Mouse (Mus musculus) erythroblast, embryonic 14.5 days (primary cell): Measurements from ENCODE around the gene 1700029J07Rik. TPM values are rescaled to one million over a fixed set of nuclear protein-coding genes. Genes with fewer than 3 reads are reported as not detected.

Experiments
- H3K27me3 ChIP-seq: 2 replicates; pipeline ENCODE4 v1.6.1; 2012; ENCODE audit warnings: inconsistent platforms; ENCODE audit not compliant: control insufficient read depth
- H3K36me3 ChIP-seq: 2 replicates; pipeline ENCODE4 v1.6.1; 2012; ENCODE audit warnings: mild to moderate bottlenecking, inconsistent platforms; ENCODE audit not compliant: control insufficient read depth
- H3K4me1 ChIP-seq: 2 replicates; pipeline ENCODE4 v1.6.1; 2012; ENCODE audit warnings: inconsistent platforms; ENCODE audit not compliant: control insufficient read depth
- H3K4me3 ChIP-seq: replicated peaks from 2 replicates; pipeline ENCODE3; 2012; ENCODE audit warnings: moderate library complexity, mild to moderate bottlenecking, inconsistent platforms
- H3K9me3 ChIP-seq: 2 replicates; pipeline ENCODE4 v1.6.1; 2012; ENCODE audit warnings: low read length, inconsistent platforms, mixed read lengths; ENCODE audit not compliant: control insufficient read depth
- GATA1 ChIP-seq: IDR thresholded peaks from 2 replicates; pipeline ENCODE4 v1.6.1; 2012; ENCODE audit warnings: low read length, inconsistent platforms, mixed read lengths
- TAL1 ChIP-seq: IDR thresholded peaks from 3 replicates; pipeline ENCODE4 v1.6.1; 2012; ENCODE audit warnings: low read length, inconsistent platforms, mixed read lengths
- polyA plus RNA-seq: library from polyadenylated mRNA; stranded (reverse); fragments of >175 nt; gene quantifications from 2 replicates; pipeline ENCODE4 v1.2.3, GENCODE M21; 2012

Gene 1700029J07Rik
- polyA plus RNA-seq, 1 experiment = not detected

GRCm38 (mm10) chr8:45999784-46000705, 25.0 kb upstream of the 1700029J07Rik start:
- Histone ChIP-seq H3K9me3 (no peaks in the 10 kb centered on the region), H3K36me3 (peaks cover 32% of the 10 kb centered on the region), H3K4me3 (peak overlapping the region; percentile 71), H3K4me1 (peaks cover 23% of the 10 kb centered on the region), H3K27me3 (peaks cover 2% of the 10 kb centered on the region; the same call in 1 of the 2 replicates)
- TF ChIP-seq TAL1 (no peak), GATA1 (no peak)

GRCm38 (mm10) chr8:45999138-45999783, 24.2 kb upstream of the 1700029J07Rik start, which contains the start of gene Lrp2bp:
Lrp2bp (plus strand) TSS chr8:45999303.
- TF ChIP-seq TAL1 (no peak), GATA1 (no peak)
- Histone ChIP-seq H3K4me1 (peaks cover 23% of the 10 kb centered on the region), H3K27me3 (peaks cover 2% of the 10 kb centered on the region; the same call in 1 of the 2 replicates), H3K4me3 (peak within 1 kb of the TSS; percentile 71), H3K36me3 (peaks cover 35% of the 10 kb centered on the region), H3K9me3 (no peaks in the 10 kb centered on the region)

GRCm38 (mm10) chr8:45998228-45998627, 23.2 kb upstream of the 1700029J07Rik start:
- peaks cover 23% of the 10 kb centered on the region for H3K4me1 ChIP-seq
- H3K9me3 ChIP-seq = no peaks in the 10 kb centered on the region
- H3K36me3 ChIP-seq = peaks cover 43% of the 10 kb centered on the region
- H3K4me3 ChIP-seq = no peak overlapping the region
- H3K27me3 ChIP-seq = peaks cover 2% of the 10 kb centered on the region; the same call in 1 of the 2 replicates
- TF ChIP-seq TAL1 = no peak
- no peak for TF ChIP-seq GATA1

GRCm38 (mm10) chr8:45995576-45995975, 20.5 kb upstream of the 1700029J07Rik start:
- TF ChIP-seq GATA1 (no peak), TAL1 (no peak)
- H3K4me3 ChIP-seq = no peak overlapping the region
- peaks cover 62% of the 10 kb centered on the region for H3K36me3 ChIP-seq
- H3K27me3 ChIP-seq = no peaks in the 10 kb centered on the region
- H3K9me3 ChIP-seq = no peaks in the 10 kb centered on the region
- peaks cover 19% of the 10 kb centered on the region for H3K4me1 ChIP-seq

GRCm38 (mm10) chr8:45994111-45994510, 19.1 kb upstream of the 1700029J07Rik start:
- no peaks in the 10 kb centered on the region for H3K9me3 ChIP-seq
- H3K4me3 ChIP-seq = no peak overlapping the region
- no peaks in the 10 kb centered on the region for H3K27me3 ChIP-seq
- H3K4me1 ChIP-seq = peaks cover 6% of the 10 kb centered on the region
- peaks cover 68% of the 10 kb centered on the region for H3K36me3 ChIP-seq
- no peak for TF ChIP-seq TAL1
- no peak for TF ChIP-seq GATA1

- H3K4me3 ChIP-seq = no peak overlapping the region
- TF ChIP-seq TAL1 = no peak
- no peak for TF ChIP-seq GATA1
- no peaks in the 10 kb centered on the region for H3K27me3 ChIP-seq
- no peaks in the 10 kb centered on the region for H3K9me3 ChIP-seq
- H3K4me1 ChIP-seq = peaks cover 6% of the 10 kb centered on the region
- peaks cover 62% of the 10 kb centered on the region for H3K36me3 ChIP-seq
These were observed 15.7 kb upstream of the 1700029J07Rik start for GRCm38 (mm10) chr8:45990631-45991310.

- Histone ChIP-seq H3K9me3 (no peaks in the 10 kb centered on the region), H3K27me3 (no peaks in the 10 kb centered on the region), H3K36me3 (peaks cover 64% of the 10 kb centered on the region), H3K4me3 (no peak overlapping the region), H3K4me1 (peaks cover 6% of the 10 kb centered on the region)
- 0 out of 3 replicates have a peak, but pooled peaks have one; percentile 13 for TF ChIP-seq TAL1
- no peak for TF ChIP-seq GATA1
These were observed 13.1 kb upstream of the 1700029J07Rik start for GRCm38 (mm10) chr8:45988189-45988588.

- H3K36me3 ChIP-seq = peaks cover 72% of the 10 kb centered on the region
- no peak overlapping the region for H3K4me3 ChIP-seq
- H3K4me1 ChIP-seq = peaks cover 6% of the 10 kb centered on the region
- H3K9me3 ChIP-seq = no peaks in the 10 kb centered on the region
- no peaks in the 10 kb centered on the region for H3K27me3 ChIP-seq
- no peak for TF ChIP-seq GATA1
- no peak for TF ChIP-seq TAL1
These were observed 11.6 kb upstream of the 1700029J07Rik start for GRCm38 (mm10) chr8:45986665-45987064.
